Mouse (Mus musculus) liver, embryonic 15.5 days (tissue): ENCODE data around the gene Usp32. TPM values are rescaled to one million over a fixed set of nuclear protein-coding genes. Genes with fewer than 3 reads are reported as not detected.
"Not testable (repeated sequence)": the region's sequence is repeated elsewhere in the genome, so short reads cannot be mapped to it uniquely, and the experiment has no call there.

Experiments used
- ATAC-seq: fragments of 200-750 bp; cut with Nextera tagmentation; 2 replicates; pipeline ENCODE4 v1.8.0; 2017; ENCODE audit warnings: moderate number of reproducible peaks, mild to moderate bottlenecking, moderate library complexity; ENCODE audit not compliant: insufficient read depth
- H3K27ac ChIP-seq: fragments of 300-500 bp; sonication (generic); replicated peaks from 2 replicates; pipeline ENCODE4 v1.5.1; 2015; ENCODE audit warnings: mild to moderate bottlenecking, inconsistent platforms
- H3K27me3 ChIP-seq: fragments of 300-500 bp; sonication (generic); 2 replicates; pipeline ENCODE4 v1.6.1; 2015; ENCODE audit warnings: mild to moderate bottlenecking, inconsistent platforms
- H3K36me3 ChIP-seq: fragments of 300-500 bp; sonication (generic); replicated peaks from 2 replicates; pipeline ENCODE4 v1.6.1; 2015; ENCODE audit warnings: moderate library complexity, mild to moderate bottlenecking, inconsistent platforms
- H3K4me1 ChIP-seq: fragments of 300-500 bp; sonication (generic); replicated peaks from 2 replicates; pipeline ENCODE4 v1.6.1; 2015; ENCODE audit warnings: inconsistent platforms
- H3K4me2 ChIP-seq: fragments of 300-500 bp; sonication (generic); 2 replicates; pipeline ENCODE4 v1.6.1; 2015; ENCODE audit warnings: moderate library complexity, mild to moderate bottlenecking, inconsistent platforms
- H3K4me3 ChIP-seq: fragments of 300-500 bp; sonication (generic); replicated peaks from 2 replicates; pipeline ENCODE4 v1.5.1; 2015; ENCODE audit warnings: mild to moderate bottlenecking, inconsistent platforms
- H3K9ac ChIP-seq: fragments of 300-500 bp; sonication (generic); 2 replicates; pipeline ENCODE4 v1.6.1; 2015; ENCODE audit warnings: moderate library complexity, mild to moderate bottlenecking, inconsistent platforms
- H3K9me3 ChIP-seq: fragments of 300-500 bp; sonication (generic); replicated peaks from 2 replicates; pipeline ENCODE4 v1.6.1; 2016; ENCODE audit warnings: inconsistent platforms
- WGBS: fragments of 180-500 bp; shearing (Covaris S2); methylation state at CpG from one replicate; pipeline ENCODE4 v1.1.7; 2015; ENCODE audit warnings: mixed read lengths; ENCODE audit not compliant: insufficient replicate concordance; 5-methylcytosine and 5-hydroxymethylcytosine counted together
- polyA plus RNA-seq: library from polyadenylated mRNA; unstranded; fragments of >200 nt; fragmentation: Nextera tagmentation; extraction: Ambion mirVana; gene quantifications from 2 replicates; pipeline ENCODE4 v1.2.1, GENCODE M21; 2015

Gene Usp32
- polyA plus RNA-seq, 1 experiment from 2014 or later: 10.1 TPM

DNA sequence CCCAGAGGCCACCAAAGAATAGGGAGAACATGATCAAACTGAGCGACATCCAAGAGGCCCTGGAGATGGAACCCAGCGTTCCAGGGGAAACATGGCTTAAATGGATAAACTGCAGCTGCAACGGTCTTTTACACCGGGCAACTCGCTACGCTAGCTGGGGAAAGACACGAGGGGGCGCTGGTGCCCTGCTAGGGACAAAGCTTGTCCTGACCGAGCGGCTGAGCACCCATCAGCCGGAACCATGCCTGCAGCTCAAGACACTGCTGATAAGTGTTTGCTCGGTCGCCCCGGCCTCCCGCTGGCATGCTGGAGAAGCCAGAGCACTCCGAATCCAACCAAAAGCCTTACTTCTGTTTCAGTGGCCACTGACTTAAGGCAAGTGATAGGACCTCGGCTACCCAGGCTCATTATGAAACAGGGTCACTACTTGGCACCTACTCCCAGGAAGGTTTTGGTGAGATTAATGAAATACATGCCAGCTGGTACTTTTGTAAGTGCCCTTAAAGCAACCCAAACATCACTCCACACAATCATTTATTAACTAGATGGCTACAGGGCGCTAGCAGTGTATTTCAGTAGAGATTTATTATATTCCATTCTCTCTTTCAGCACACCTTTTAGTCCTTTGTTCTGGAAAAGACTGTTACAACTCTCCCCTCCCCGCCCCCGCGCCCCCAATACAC, 30.2 kb upstream of the Usp32 start, which contains the start of gene 1700125H20Rik:
1700125H20Rik (plus strand) TSS at position 347 of the 683 bp plus-strand sequence.
- 14% methylated on average over 21 of the region's 21 CpGs for WGBS
- H3K4me2 ChIP-seq: peak within 1 kb of the TSS; percentile 70
- no peaks in the 10 kb centered on the region; the same call in 1 of the 2 replicates for H3K27me3 ChIP-seq
- no peaks in the 10 kb centered on the region for H3K9me3 ChIP-seq
- H3K27ac ChIP-seq: 0 out of 2 replicates have a peak within 1 kb of the TSS, but pooled peaks have one; percentile 57
- peak within 1 kb of the TSS; percentile 36 for H3K4me3 ChIP-seq
- peak; percentile 97 for ATAC-seq
- peaks cover 15% of the 10 kb centered on the region for H3K4me1 ChIP-seq
- H3K36me3 ChIP-seq: no peaks in the 10 kb centered on the region
- H3K9ac ChIP-seq: peak within 1 kb of the TSS; percentile 46; the same call in 1 of the 2 replicates

DNA sequence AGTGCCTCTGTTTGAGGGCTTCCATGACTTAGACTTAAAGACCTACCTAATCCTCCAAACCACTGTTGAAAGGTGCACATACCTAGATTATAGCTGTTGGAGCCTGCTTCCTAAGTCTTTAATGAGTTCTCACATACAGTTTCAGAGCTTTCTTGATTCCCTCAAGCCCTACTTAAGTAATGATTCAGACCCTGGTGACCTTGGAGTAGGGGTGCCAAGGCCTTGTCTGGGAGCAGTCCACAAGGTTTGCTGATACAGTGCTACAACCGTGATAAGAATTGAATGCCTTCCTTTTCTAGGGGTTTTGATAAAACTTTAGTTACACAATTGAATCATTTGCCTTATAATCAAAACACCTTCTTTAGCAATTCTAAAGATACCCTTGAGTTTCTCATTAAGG, 27.5 kb upstream of the Usp32 start:
- WGBS: 28% methylated on average over 1 of the region's 1 CpGs
- H3K27ac ChIP-seq: no peak overlapping the region
- H3K27me3 ChIP-seq: no peaks in the 10 kb centered on the region
- H3K4me3 ChIP-seq: no peak overlapping the region
- no peak overlapping the region for H3K4me2 ChIP-seq
- H3K4me1 ChIP-seq: peaks cover 15% of the 10 kb centered on the region
- no peaks in the 10 kb centered on the region for H3K9me3 ChIP-seq
- H3K9ac ChIP-seq: no peak overlapping the region
- no peaks in the 10 kb centered on the region for H3K36me3 ChIP-seq
- ATAC-seq: no peak

DNA sequence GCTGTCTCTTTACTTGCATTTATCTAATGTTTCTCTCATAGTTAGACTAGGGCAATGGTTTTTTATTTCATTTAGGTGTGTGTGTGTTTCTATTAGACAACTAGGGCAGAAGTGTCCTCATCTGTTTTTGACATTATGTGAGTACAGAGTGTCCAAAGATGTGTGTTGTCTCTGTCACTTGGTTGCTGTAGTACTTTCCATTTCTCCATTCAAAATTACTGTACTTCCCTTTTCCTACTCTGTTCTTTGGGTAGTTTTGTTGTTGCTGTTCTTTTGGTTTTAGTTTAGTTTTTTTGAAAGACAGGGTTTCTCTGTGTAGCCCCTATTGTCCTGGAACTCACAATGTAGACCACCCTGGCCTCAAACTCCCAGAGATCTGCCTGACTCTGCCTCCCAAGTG, 24.4 kb upstream of the Usp32 start:
- no peak overlapping the region for H3K9ac ChIP-seq
- no peak for ATAC-seq
- no peak overlapping the region for H3K27ac ChIP-seq
- H3K4me1 ChIP-seq: no peaks in the 10 kb centered on the region
- no peaks in the 10 kb centered on the region for H3K36me3 ChIP-seq
- H3K4me2 ChIP-seq: no peak overlapping the region
- H3K27me3 ChIP-seq: peaks cover 1% of the 10 kb centered on the region
- no peak overlapping the region for H3K4me3 ChIP-seq
- no peaks in the 10 kb centered on the region for H3K9me3 ChIP-seq

- H3K27me3 ChIP-seq: peaks cover 14% of the 10 kb centered on the region
- H3K27ac ChIP-seq, H3K36me3 ChIP-seq, H3K4me2 ChIP-seq, H3K9ac ChIP-seq, ATAC-seq, H3K4me3 ChIP-seq, H3K4me1 ChIP-seq, H3K9me3 ChIP-seq: not testable (repeated sequence)
- 66% methylated on average over 1 of the region's 1 CpGs for WGBS
These were observed 23.1 kb upstream of the Usp32 start for GRCm38 (mm10) chr11:85163014-85163413.

DNA sequence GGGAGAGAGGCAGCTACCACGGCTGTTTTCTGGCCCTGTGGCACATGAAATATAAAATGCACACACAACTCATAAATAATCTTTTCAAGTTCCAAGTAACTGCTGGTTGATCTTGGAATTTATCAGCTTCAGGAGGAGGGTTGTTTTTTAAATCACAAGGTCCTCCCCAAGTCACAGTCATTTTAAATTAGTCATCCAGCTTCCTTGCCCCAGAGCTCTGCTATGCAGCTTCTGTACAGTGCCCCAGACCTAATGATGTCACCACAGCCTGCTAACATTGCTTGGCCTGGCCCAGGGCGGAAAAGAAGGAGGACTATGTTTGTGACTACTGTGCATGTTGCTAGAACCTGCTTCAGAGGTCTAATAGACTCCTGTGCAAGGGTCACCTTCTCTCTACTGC, 17.3 kb upstream of the Usp32 start:
- ATAC-seq: no peak
- Histone ChIP-seq H3K4me3 (no peak overlapping the region), H3K36me3 (no peaks in the 10 kb centered on the region), H3K9ac (no peak overlapping the region), H3K9me3 (no peaks in the 10 kb centered on the region), H3K4me1 (no peaks in the 10 kb centered on the region), H3K27me3 (peaks cover 19% of the 10 kb centered on the region), H3K27ac (no peak overlapping the region), H3K4me2 (no peak overlapping the region)
- 52% methylated on average over 2 of the region's 2 CpGs for WGBS

DNA sequence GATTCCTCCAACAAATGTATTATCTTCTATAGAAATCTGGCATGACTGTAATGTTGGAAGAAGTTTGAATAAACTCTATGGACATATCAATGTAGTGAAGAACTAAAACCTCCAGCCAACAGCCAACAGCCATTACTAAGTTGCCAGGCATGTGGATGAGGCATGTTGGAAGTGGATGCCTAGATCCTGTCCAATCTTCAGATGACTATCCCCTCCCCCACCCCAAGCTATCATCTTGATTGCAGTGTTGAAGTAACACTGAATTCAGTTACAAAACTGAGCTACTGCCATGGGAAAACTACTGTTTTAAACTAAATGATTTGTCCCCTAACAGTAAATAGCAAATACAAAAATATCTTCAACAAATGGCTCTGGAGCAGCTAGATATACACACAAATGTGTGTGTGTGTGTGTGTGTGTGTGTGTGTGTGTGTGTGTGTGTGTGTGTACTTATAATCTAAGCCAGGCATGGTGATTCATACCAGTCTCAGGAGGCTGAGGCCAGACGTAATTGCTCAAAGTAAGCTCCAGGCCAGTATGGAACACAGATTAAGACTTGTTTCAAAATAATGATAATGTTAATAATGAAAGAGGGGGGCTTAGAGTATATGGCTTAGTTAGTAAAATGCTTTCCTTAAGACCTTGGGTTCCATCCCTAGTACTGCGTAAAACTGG, 12.4 kb upstream of the Usp32 start:
- Histone ChIP-seq H3K36me3 (no peaks in the 10 kb centered on the region), H3K27me3 (peaks cover 5% of the 10 kb centered on the region; the same call in 1 of the 2 replicates), H3K4me3 (no peak overlapping the region), H3K9ac (no peak overlapping the region), H3K4me2 (no peak overlapping the region), H3K27ac (no peak overlapping the region), H3K4me1 (no peaks in the 10 kb centered on the region), H3K9me3 (no peaks in the 10 kb centered on the region)
- ATAC-seq: no peak
- 68% methylated on average over 2 of the region's 2 CpGs for WGBS

- H3K4me1 ChIP-seq: peaks cover 52% of the 10 kb centered on the region
- no peaks in the 10 kb centered on the region for H3K9me3 ChIP-seq
- H3K4me2 ChIP-seq: peak overlapping the region; percentile 64
- WGBS: 6% methylated on average over 17 of the region's 17 CpGs
- no peak for ATAC-seq
- peak overlapping the region; percentile 97 for H3K9ac ChIP-seq
- peak overlapping the region; percentile 93 for H3K27ac ChIP-seq
- no peaks in the 10 kb centered on the region for H3K27me3 ChIP-seq
- H3K4me3 ChIP-seq: peak overlapping the region; percentile 90
- H3K36me3 ChIP-seq: peaks cover 29% of the 10 kb centered on the region
These were observed 1.0 kb downstream of the Usp32 start for GRCm38 (mm10) chr11:85138776-85139474.

GRCm38 (mm10) chr11:85131542-85131941, 8.4 kb downstream of the Usp32 start:
- Histone ChIP-seq H3K36me3 (peaks cover 37% of the 10 kb centered on the region), H3K4me1 (peaks cover 81% of the 10 kb centered on the region), H3K9me3 (no peaks in the 10 kb centered on the region), H3K9ac (no peak overlapping the region), H3K4me3 (no peak overlapping the region), H3K27ac (peak overlapping the region; percentile 68), H3K27me3 (no peaks in the 10 kb centered on the region), H3K4me2 (0 out of 2 replicates have a peak overlapping the region, but pooled peaks have one; percentile 11)
- ATAC-seq: no peak
- WGBS: 46% methylated on average over 2 of the region's 2 CpGs

DNA sequence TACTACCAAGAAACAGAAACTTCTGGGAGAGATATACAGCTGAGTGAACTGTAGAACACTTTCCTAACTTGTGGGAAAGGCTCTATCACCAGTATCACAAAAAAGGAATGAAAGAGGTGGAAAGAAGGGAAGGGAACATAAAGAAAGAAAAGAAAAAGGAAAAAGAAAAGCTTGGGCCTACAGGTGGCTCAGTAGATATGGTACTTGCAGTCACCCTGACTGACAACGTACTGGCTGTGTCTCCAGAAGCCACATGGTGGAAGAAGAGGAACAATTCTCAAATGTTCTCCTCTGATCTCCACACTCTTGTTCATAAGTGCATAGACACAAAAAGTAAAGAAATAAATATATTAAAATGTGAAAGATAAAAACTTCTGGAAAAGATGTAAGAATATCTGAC, 11.1 kb downstream of the Usp32 start:
- H3K4me2 ChIP-seq: peak overlapping the region; percentile 28; the same call in 1 of the 2 replicates
- ATAC-seq: no peak
- H3K27me3 ChIP-seq: no peaks in the 10 kb centered on the region
- H3K9me3 ChIP-seq: no peaks in the 10 kb centered on the region
- peaks cover 11% of the 10 kb centered on the region; the same call in 1 of the 2 replicates for H3K36me3 ChIP-seq
- H3K4me3 ChIP-seq: no peak overlapping the region
- 27% methylated on average over 1 of the region's 1 CpGs for WGBS
- peak overlapping the region; percentile 27; the same call in 1 of the 2 replicates for H3K9ac ChIP-seq
- H3K27ac ChIP-seq: peak overlapping the region; percentile 74
- peaks cover 75% of the 10 kb centered on the region for H3K4me1 ChIP-seq

GRCm38 (mm10) chr11:85126257-85127102, 13.5 kb downstream of the Usp32 start:
- WGBS: 77% methylated on average over 2 of the region's 2 CpGs
- Histone ChIP-seq H3K36me3 (peaks cover 10% of the 10 kb centered on the region; the same call in 1 of the 2 replicates), H3K4me2 (peak overlapping the region; percentile 9; the same call in 1 of the 2 replicates), H3K9ac (no peak overlapping the region), H3K27me3 (no peaks in the 10 kb centered on the region), H3K4me1 (peaks cover 80% of the 10 kb centered on the region), H3K27ac (peak overlapping the region; percentile 61), H3K4me3 (no peak overlapping the region), H3K9me3 (no peaks in the 10 kb centered on the region)
- no peak for ATAC-seq
